Mouse (Mus musculus) midbrain, embryonic 13.5 days (tissue): Measurements from ENCODE around the gene Etfa. TPM values are rescaled to one million over a fixed set of nuclear protein-coding genes. Genes with fewer than 3 reads are reported as not detected.

Source experiments
- ATAC-seq: fragments of 200-750 bp; cut with Nextera tagmentation; 2 replicates; pipeline ENCODE4 v1.8.0; 2017; ENCODE audit warnings: mild to moderate bottlenecking, moderate TSS enrichment, moderate library complexity
- H3K27ac ChIP-seq: fragments of 300-500 bp; sonication (generic); 2 replicates; pipeline ENCODE4 v1.5.1; 2015; ENCODE audit warnings: inconsistent platforms, mild to moderate bottlenecking, moderate library complexity
- H3K27me3 ChIP-seq: fragments of 300-500 bp; sonication (generic); 2 replicates; pipeline ENCODE4 v1.6.1; 2015; ENCODE audit warnings: mild to moderate bottlenecking, inconsistent platforms
- H3K36me3 ChIP-seq: fragments of 300-500 bp; sonication (generic); 2 replicates; pipeline ENCODE4 v1.6.1; 2015; ENCODE audit warnings: mild to moderate bottlenecking, inconsistent platforms
- H3K4me1 ChIP-seq: fragments of 300-500 bp; sonication (generic); replicated peaks from 2 replicates; pipeline ENCODE4 v1.6.1; 2015; ENCODE audit warnings: inconsistent platforms
- H3K4me2 ChIP-seq: fragments of 300-500 bp; sonication (generic); replicated peaks from 2 replicates; pipeline ENCODE4 v1.6.1; 2015; ENCODE audit warnings: moderate library complexity, mild to moderate bottlenecking, inconsistent platforms
- H3K4me3 ChIP-seq: fragments of 300-500 bp; sonication (generic); replicated peaks from 2 replicates; pipeline ENCODE4 v1.5.1; 2015; ENCODE audit warnings: mild to moderate bottlenecking, inconsistent platforms
- H3K9ac ChIP-seq: fragments of 300-500 bp; sonication (generic); replicated peaks from 2 replicates; pipeline ENCODE4 v1.6.1; 2015; ENCODE audit warnings: mild to moderate bottlenecking, inconsistent platforms
- H3K9me3 ChIP-seq: fragments of 300-500 bp; sonication (generic); 2 replicates; pipeline ENCODE4 v1.6.1; 2016; ENCODE audit warnings: mild to moderate bottlenecking, inconsistent platforms
- WGBS: fragments of 180-500 bp; shearing (Covaris S2); methylation state at CpG from one replicate; pipeline ENCODE4 v1.1.7; 2015; 5-methylcytosine and 5-hydroxymethylcytosine counted together
- polyA plus RNA-seq: library from polyadenylated mRNA; unstranded; fragments of >200 nt; fragmentation: Nextera tagmentation; extraction: Ambion mirVana; gene quantifications from 2 replicates; pipeline ENCODE4 v1.2.1, GENCODE M21; 2015

Etfa gene
- polyA plus RNA-seq, 1 experiment from 2014 or later, result 89.2 TPM

- ATAC-seq, result no peak
- Histone ChIP-seq H3K36me3 (no peaks in the 10 kb centered on the region), H3K27me3 (peaks cover 16% of the 10 kb centered on the region), H3K9ac (no peak overlapping the region), H3K4me1 (peaks cover 10% of the 10 kb centered on the region; the same call in 1 of the 2 replicates), H3K27ac (no peak overlapping the region), H3K9me3 (no peaks in the 10 kb centered on the region), H3K4me3 (no peak overlapping the region), H3K4me2 (no peak overlapping the region)
- 95% methylated on average over 1 of the region's 1 CpGs for WGBS
Measured at GRCm38 (mm10) chr9:55509731-55510130, 2.3 kb downstream of the Etfa start.

- no peak for ATAC-seq
Measured at GRCm38 (mm10) chr9:55508701-55509100, 3.3 kb downstream of the Etfa start.

DNA sequence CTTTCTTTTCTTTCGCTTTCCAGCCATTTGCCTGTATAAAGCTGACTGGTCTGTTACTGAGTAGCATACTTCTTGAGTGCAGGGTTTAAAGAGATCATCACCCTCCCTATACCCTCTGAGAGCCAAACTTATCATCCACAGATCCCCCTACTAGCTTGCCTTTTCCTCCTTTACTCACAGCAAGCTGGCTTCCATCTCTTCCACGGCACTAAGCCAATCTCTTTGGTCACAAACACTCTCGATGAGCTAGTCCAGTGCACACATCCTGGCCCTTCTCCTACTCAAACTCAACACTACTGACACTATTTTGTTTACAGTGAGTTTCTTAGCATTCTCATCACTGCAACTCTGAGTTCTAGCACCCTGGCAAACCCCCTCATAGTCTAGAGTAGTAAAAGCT, 4.1 kb downstream of the Etfa start:
- no peak for ATAC-seq
- H3K4me1 ChIP-seq, result peaks cover 10% of the 10 kb centered on the region; the same call in 1 of the 2 replicates
- H3K9me3 ChIP-seq, result no peaks in the 10 kb centered on the region
- no peak overlapping the region for H3K4me2 ChIP-seq
- H3K27ac ChIP-seq, result no peak overlapping the region
- H3K27me3 ChIP-seq, result no peaks in the 10 kb centered on the region; the same call in 1 of the 2 replicates
- no peak overlapping the region for H3K4me3 ChIP-seq
- 94% methylated on average over 3 of the region's 3 CpGs for WGBS
- no peak overlapping the region for H3K9ac ChIP-seq
- no peaks in the 10 kb centered on the region for H3K36me3 ChIP-seq

More at GRCm38 (mm10) chr9:55508701-55509100, 3.3 kb downstream of the Etfa start:
- H3K9me3 ChIP-seq, result no peaks in the 10 kb centered on the region
- H3K27ac ChIP-seq, result no peak overlapping the region
- H3K4me1 ChIP-seq, result peaks cover 10% of the 10 kb centered on the region; the same call in 1 of the 2 replicates
- H3K4me2 ChIP-seq, result no peak overlapping the region
- no peaks in the 10 kb centered on the region for H3K36me3 ChIP-seq
- peaks cover 6% of the 10 kb centered on the region for H3K27me3 ChIP-seq
- WGBS, result 68% methylated on average over 4 of the region's 4 CpGs
- H3K4me3 ChIP-seq, result no peak overlapping the region
- H3K9ac ChIP-seq, result no peak overlapping the region

DNA sequence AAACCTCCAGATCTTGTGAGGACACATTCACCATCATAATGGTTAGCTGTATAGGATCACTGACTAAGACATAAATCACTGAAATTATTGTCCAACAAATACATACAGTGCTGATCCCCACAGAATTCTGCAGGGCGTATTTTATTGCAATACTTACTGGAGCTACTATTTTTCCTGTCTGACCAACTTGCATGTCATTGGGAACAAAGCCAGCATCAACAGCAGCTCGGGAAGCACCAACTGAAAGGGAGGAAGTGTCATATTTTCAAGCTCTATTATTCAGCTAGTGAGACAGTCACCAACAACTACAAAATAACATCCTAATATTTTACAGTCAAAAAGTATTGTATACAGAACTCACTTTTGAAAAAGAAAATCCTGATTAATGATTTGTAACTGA, 29.9 kb downstream of the Etfa start:
- H3K9ac ChIP-seq, result no peak overlapping the region
- ATAC-seq, result no peak
- no peaks in the 10 kb centered on the region for H3K9me3 ChIP-seq
- H3K36me3 ChIP-seq, result no peaks in the 10 kb centered on the region
- no peak overlapping the region for H3K4me2 ChIP-seq
- 78% methylated on average over 2 of the region's 2 CpGs for WGBS
- no peaks in the 10 kb centered on the region for H3K27me3 ChIP-seq
- no peak overlapping the region for H3K4me3 ChIP-seq
- H3K4me1 ChIP-seq, result no peaks in the 10 kb centered on the region
- no peak overlapping the region for H3K27ac ChIP-seq

- no peak for ATAC-seq
- H3K27ac ChIP-seq, result no peak overlapping the region
- H3K4me1 ChIP-seq, result no peaks in the 10 kb centered on the region
- no peaks in the 10 kb centered on the region for H3K27me3 ChIP-seq
- H3K9me3 ChIP-seq, result no peaks in the 10 kb centered on the region
- H3K4me2 ChIP-seq, result no peak overlapping the region
- no peak overlapping the region for H3K4me3 ChIP-seq
- no peak overlapping the region for H3K9ac ChIP-seq
- no peaks in the 10 kb centered on the region for H3K36me3 ChIP-seq
Measured at GRCm38 (mm10) chr9:55478699-55479098, 33.3 kb downstream of the Etfa start.

- Histone ChIP-seq H3K27me3 (no peaks in the 10 kb centered on the region), H3K9me3 (no peaks in the 10 kb centered on the region), H3K36me3 (no peaks in the 10 kb centered on the region), H3K4me1 (no peaks in the 10 kb centered on the region), H3K27ac (no peak overlapping the region), H3K9ac (no peak overlapping the region), H3K4me2 (no peak overlapping the region), H3K4me3 (no peak overlapping the region)
- 83% methylated on average over 1 of the region's 1 CpGs for WGBS
- no peak for ATAC-seq
Measured at GRCm38 (mm10) chr9:55476084-55476483, 36.0 kb downstream of the Etfa start.

DNA sequence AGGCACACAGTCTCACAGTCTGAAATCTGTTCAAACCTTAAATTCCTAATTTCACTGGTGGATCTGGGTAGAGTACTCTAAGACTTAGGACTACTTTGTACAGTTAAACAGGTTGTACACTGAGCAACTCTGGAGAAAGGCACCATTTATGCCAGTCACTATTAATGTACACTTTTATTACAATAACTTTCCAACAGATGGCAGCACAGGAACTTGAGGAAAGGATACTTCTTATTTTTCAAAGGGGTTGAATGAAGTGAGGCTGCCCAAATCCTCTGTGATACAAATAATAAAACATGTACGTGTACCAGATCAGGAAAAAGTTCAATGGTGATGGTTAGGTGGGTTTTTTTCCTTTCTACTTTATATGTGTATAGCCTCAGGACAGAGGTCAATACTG, 43.6 kb downstream of the Etfa start:
- WGBS, result 77% methylated on average over 1 of the region's 1 CpGs
- no peak overlapping the region for H3K4me3 ChIP-seq

GRCm38 (mm10) chr9:55453366-55453765, 58.7 kb downstream of the Etfa start:
- no peak overlapping the region for H3K27ac ChIP-seq
- no peaks in the 10 kb centered on the region; the same call in 1 of the 2 replicates for H3K36me3 ChIP-seq
- ATAC-seq, result no peak
- no peaks in the 10 kb centered on the region for H3K4me1 ChIP-seq
- WGBS, result 90% methylated on average over 5 of the region's 5 CpGs
- H3K9me3 ChIP-seq, result no peaks in the 10 kb centered on the region
- H3K4me3 ChIP-seq, result no peak overlapping the region
- H3K27me3 ChIP-seq, result no peaks in the 10 kb centered on the region
- H3K9ac ChIP-seq, result no peak overlapping the region
- H3K4me2 ChIP-seq, result no peak overlapping the region

More for the DNA sequence above, 43.6 kb downstream of the Etfa start:
- Histone ChIP-seq H3K36me3 (no peaks in the 10 kb centered on the region), H3K27ac (no peak overlapping the region), H3K4me2 (no peak overlapping the region), H3K4me1 (no peaks in the 10 kb centered on the region), H3K9me3 (no peaks in the 10 kb centered on the region), H3K27me3 (no peaks in the 10 kb centered on the region), H3K9ac (no peak overlapping the region)
- ATAC-seq, result no peak

DNA sequence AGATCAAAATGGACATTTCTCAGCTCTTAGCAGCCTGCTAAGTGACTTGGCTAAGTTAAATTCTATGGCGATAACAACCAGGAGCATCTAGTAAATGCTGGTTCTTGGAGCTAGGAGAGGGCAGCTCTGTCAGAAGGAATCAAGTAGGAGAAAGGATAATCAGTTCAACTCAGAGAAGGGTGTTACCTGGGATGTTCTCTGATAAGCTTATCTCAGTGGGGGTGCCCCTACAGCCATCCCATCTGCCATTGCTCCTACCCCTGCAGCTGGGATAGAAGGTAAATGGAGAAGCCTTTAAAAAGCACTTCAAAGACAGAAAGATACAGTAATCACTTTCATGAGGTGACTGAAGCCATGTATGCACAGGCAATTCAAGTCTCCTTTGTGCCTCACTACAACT, 59.1 kb downstream of the Etfa start:
- no peak overlapping the region for H3K27ac ChIP-seq

GRCm38 (mm10) chr9:55451426-55451825, 60.6 kb downstream of the Etfa start:
- Histone ChIP-seq H3K27me3 (no peaks in the 10 kb centered on the region), H3K4me2 (no peak overlapping the region), H3K4me1 (no peaks in the 10 kb centered on the region), H3K36me3 (no peaks in the 10 kb centered on the region; the same call in 1 of the 2 replicates), H3K9ac (no peak overlapping the region), H3K27ac (no peak overlapping the region), H3K9me3 (no peaks in the 10 kb centered on the region), H3K4me3 (no peak overlapping the region)
- no peak for ATAC-seq
- WGBS, result 95% methylated on average over 3 of the region's 3 CpGs

More for the DNA sequence above, 59.1 kb downstream of the Etfa start:
- Histone ChIP-seq H3K27me3 (no peaks in the 10 kb centered on the region), H3K4me1 (no peaks in the 10 kb centered on the region), H3K9me3 (no peaks in the 10 kb centered on the region), H3K9ac (no peak overlapping the region), H3K4me3 (no peak overlapping the region), H3K4me2 (no peak overlapping the region), H3K36me3 (no peaks in the 10 kb centered on the region; the same call in 1 of the 2 replicates)
- 100% methylated on average over 1 of the region's 1 CpGs for WGBS
- no peak for ATAC-seq

GRCm38 (mm10) chr9:55450035-55450434, 62.0 kb downstream of the Etfa start:
- Histone ChIP-seq H3K36me3 (no peaks in the 10 kb centered on the region; the same call in 1 of the 2 replicates), H3K4me1 (no peaks in the 10 kb centered on the region)

GRCm38 (mm10) chr9:55449108-55449507, 62.9 kb downstream of the Etfa start:
- H3K27ac ChIP-seq, result no peak overlapping the region
- no peaks in the 10 kb centered on the region; the same call in 1 of the 2 replicates for H3K36me3 ChIP-seq
- 79% methylated on average over 1 of the region's 1 CpGs for WGBS
- H3K9ac ChIP-seq, result no peak overlapping the region
- no peaks in the 10 kb centered on the region for H3K9me3 ChIP-seq
- no peak for ATAC-seq
- H3K4me2 ChIP-seq, result no peak overlapping the region
- H3K4me1 ChIP-seq, result no peaks in the 10 kb centered on the region
- no peak overlapping the region for H3K4me3 ChIP-seq
- no peaks in the 10 kb centered on the region for H3K27me3 ChIP-seq

More at GRCm38 (mm10) chr9:55450035-55450434, 62.0 kb downstream of the Etfa start:
- ATAC-seq, result no peak
- no peaks in the 10 kb centered on the region for H3K9me3 ChIP-seq
- no peaks in the 10 kb centered on the region for H3K27me3 ChIP-seq
- no peak overlapping the region for H3K4me3 ChIP-seq
- H3K27ac ChIP-seq, result no peak overlapping the region
- H3K4me2 ChIP-seq, result no peak overlapping the region
- 89% methylated on average over 6 of the region's 6 CpGs for WGBS
- H3K9ac ChIP-seq, result no peak overlapping the region

DNA sequence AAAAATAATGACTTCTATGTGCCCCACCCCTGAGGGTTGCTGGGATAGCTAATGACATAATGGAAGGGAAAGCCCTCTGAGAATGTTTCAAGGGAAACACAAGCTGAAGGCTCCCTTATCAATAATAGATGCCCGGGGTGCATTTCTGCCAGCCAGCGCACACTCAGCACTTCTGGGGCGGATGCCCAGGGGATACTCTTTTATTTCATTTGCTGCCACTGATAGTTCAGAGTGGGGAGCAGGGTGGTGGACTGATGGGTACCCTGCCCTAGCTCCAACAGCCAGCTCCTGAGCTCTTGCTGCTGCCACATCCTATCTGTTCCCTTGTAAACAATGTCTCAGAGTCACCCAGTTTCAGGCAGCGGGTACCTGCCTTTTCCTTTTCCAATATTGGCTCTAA, 64.5 kb downstream of the Etfa start:
- no peak overlapping the region for H3K27ac ChIP-seq
- no peak overlapping the region for H3K9ac ChIP-seq
- WGBS, result 90% methylated on average over 4 of the region's 4 CpGs
- no peaks in the 10 kb centered on the region for H3K27me3 ChIP-seq
- H3K36me3 ChIP-seq, result no peaks in the 10 kb centered on the region
- H3K9me3 ChIP-seq, result no peaks in the 10 kb centered on the region
- ATAC-seq, result no peak
- H3K4me1 ChIP-seq, result no peaks in the 10 kb centered on the region
- no peak overlapping the region for H3K4me3 ChIP-seq
- no peak overlapping the region for H3K4me2 ChIP-seq
